Mouse (Mus musculus) CH12.LX (cell line): ENCODE data around the gene Hbb-y. TPM values are rescaled to one million over a fixed set of nuclear protein-coding genes. Genes with fewer than 3 reads are reported as not detected.

Experiments used
- DNase-seq: peaks from one replicate; pipeline ENCODE4 v3.0.0-alpha.2; 2013; ENCODE audit errors: extremely low read depth
- H3K27ac ChIP-seq: 2 replicates; pipeline ENCODE4 v1.5.1; 2012; ENCODE audit warnings: low read depth, mild to moderate bottlenecking, control low read depth, moderate library complexity; ENCODE audit not compliant: insufficient read depth
- H3K27me3 ChIP-seq: replicated peaks from 2 replicates; pipeline ENCODE3; 2012; ENCODE audit warnings: inconsistent platforms
- H3K36me3 ChIP-seq, 2 experiments: replicated peaks in 1 of 2; 2 replicates each; pipeline versions ENCODE3 to v1.6.1; 2012; ENCODE audit warnings: inconsistent platforms in 1 of 2, low read length in 1 of 2, mild to moderate bottlenecking in 1 of 2, mixed read lengths in 1 of 2, moderate library complexity in 1 of 2; ENCODE audit not compliant: control insufficient read depth in 1 of 2, insufficient read depth in 1 of 2
- H3K4me1 ChIP-seq, 2 experiments: 2 replicates each; pipeline ENCODE4 v1.6.1; 2012; ENCODE audit warnings: inconsistent platforms in 1 of 2, moderate library complexity in 1 of 2; ENCODE audit not compliant: insufficient read depth in 2 of 2, control insufficient read depth in 1 of 2
- H3K4me2 ChIP-seq: 2 replicates; pipeline ENCODE4 v1.6.1; 2012; ENCODE audit warnings: low read depth, mild to moderate bottlenecking, control low read depth; ENCODE audit not compliant: poor library complexity, insufficient read depth, severe bottlenecking
- H3K4me3 ChIP-seq, 3 experiments: fragments of 150-350 bp in 1 of 3; sonication (generic) in 1 of 3; replicated peaks in 1 of 3; 2 replicates each; pipeline versions ENCODE3 to v1.5.1; 2011 to 2012; ENCODE audit warnings: low read depth in 2 of 3, low read length in 2 of 3, mild to moderate bottlenecking in 2 of 3, moderate library complexity in 2 of 3, control low read depth in 1 of 3, improper control_type of control experiment in 1 of 3, inconsistent platforms in 1 of 3, mixed read lengths in 1 of 3; ENCODE audit not compliant: poor library complexity in 1 of 3
- H3K79me2 ChIP-seq: replicated peaks from 2 replicates; pipeline ENCODE4 v1.6.1; 2012; ENCODE audit warnings: mild to moderate bottlenecking, moderate library complexity; ENCODE audit not compliant: control insufficient read depth, poor library complexity, insufficient read depth, severe bottlenecking; ENCODE audit errors: extremely low read depth
- H3K9ac ChIP-seq: 2 replicates; pipeline ENCODE4 v1.6.1; 2012; ENCODE audit warnings: low read depth, mild to moderate bottlenecking, control low read depth, moderate library complexity; ENCODE audit not compliant: insufficient read depth
- H3K9me3 ChIP-seq: replicated peaks from 2 replicates; pipeline ENCODE3; 2012; ENCODE audit warnings: low read length, inconsistent platforms, mixed read lengths
- BHLHE40 ChIP-seq: IDR thresholded peaks from 2 replicates; pipeline ENCODE4 v1.6.1; 2011; ENCODE audit warnings: mild to moderate bottlenecking, low read depth, low read length, improper control_type of control experiment
- CHD2 ChIP-seq: IDR thresholded peaks from 2 replicates; pipeline ENCODE4 v1.6.1; 2011; ENCODE audit warnings: low read length, improper control_type of control experiment
- E2F4 ChIP-seq: IDR thresholded peaks from 2 replicates; pipeline ENCODE4 v1.6.1; 2011; ENCODE audit warnings: low read depth, low read length, improper control_type of control experiment; ENCODE audit not compliant: insufficient replicate concordance
- EP300 ChIP-seq: IDR thresholded peaks from 2 replicates; pipeline ENCODE4 v1.6.1; 2011; ENCODE audit warnings: low read length, improper control_type of control experiment
- GABPA ChIP-seq: IDR thresholded peaks from 2 replicates; pipeline ENCODE4 v1.6.1; 2012; ENCODE audit warnings: low read depth, low read length, improper control_type of control experiment, inconsistent platforms; ENCODE audit not compliant: insufficient replicate concordance
- HCFC1 ChIP-seq: IDR thresholded peaks from 2 replicates; pipeline ENCODE4 v1.6.1; 2012; ENCODE audit warnings: low read depth, mild to moderate bottlenecking, inconsistent platforms, low read length, improper control_type of control experiment
- JUN ChIP-seq: IDR thresholded peaks from 2 replicates; pipeline ENCODE4 v1.6.1; 2011; ENCODE audit warnings: low read depth, mild to moderate bottlenecking, low read length, improper control_type of control experiment, moderate library complexity; ENCODE audit not compliant: insufficient read depth
- JUND ChIP-seq: conservative IDR thresholded peaks from 2 replicates; pipeline ENCODE4 v1.6.1; 2011; ENCODE audit warnings: low read depth, low read length, improper control_type of control experiment
- KAT2A ChIP-seq: IDR thresholded peaks from 2 replicates; pipeline ENCODE4 v1.6.1; 2012; ENCODE audit warnings: low read length, improper control_type of control experiment, inconsistent platforms; ENCODE audit not compliant: insufficient replicate concordance
- MAFK ChIP-seq: IDR thresholded peaks from 2 replicates; pipeline ENCODE4 v1.6.1; 2011; ENCODE audit warnings: low read length, improper control_type of control experiment; ENCODE audit not compliant: insufficient replicate concordance
- MAX ChIP-seq: IDR thresholded peaks from 2 replicates; pipeline ENCODE4 v1.6.1; 2011; ENCODE audit warnings: low read length, improper control_type of control experiment
- MAZ ChIP-seq: IDR thresholded peaks from 2 replicates; pipeline ENCODE4 v1.6.1; 2012; ENCODE audit warnings: low read depth, mild to moderate bottlenecking, inconsistent platforms, low read length, improper control_type of control experiment, moderate library complexity
- MXI1 ChIP-seq: IDR thresholded peaks from 2 replicates; pipeline ENCODE4 v1.6.1; 2011; ENCODE audit warnings: mild to moderate bottlenecking, low read depth, low read length, improper control_type of control experiment
- NELFE ChIP-seq: IDR thresholded peaks from 2 replicates; pipeline ENCODE4 v1.6.1; 2011; ENCODE audit warnings: low read depth, low read length, improper control_type of control experiment
- PAX5 ChIP-seq: IDR thresholded peaks from 2 replicates; pipeline ENCODE4 v1.6.1; 2012; ENCODE audit warnings: low read length, inconsistent platforms, mixed read lengths
- POLR2A ChIP-seq: IDR thresholded peaks from 2 replicates; pipeline ENCODE4 v1.6.1; 2011; ENCODE audit warnings: low read depth, mild to moderate bottlenecking, improper control_type of control experiment, low read length
- RAD21 ChIP-seq: IDR thresholded peaks from 2 replicates; pipeline ENCODE4 v1.6.1; 2011; ENCODE audit warnings: low read depth, mild to moderate bottlenecking, low read length, improper control_type of control experiment, moderate library complexity
- SIN3A ChIP-seq: IDR thresholded peaks from 2 replicates; pipeline ENCODE4 v1.6.1; 2012; ENCODE audit warnings: low read length, improper control_type of control experiment, inconsistent platforms
- SMC3 ChIP-seq: IDR thresholded peaks from 2 replicates; pipeline ENCODE4 v1.6.1; 2011; ENCODE audit warnings: low read depth, low read length, improper control_type of control experiment
- TBP ChIP-seq: conservative IDR thresholded peaks from 2 replicates; pipeline ENCODE4 v1.6.1; 2011; ENCODE audit warnings: low read depth, low read length, improper control_type of control experiment
- TCF12 ChIP-seq: IDR thresholded peaks from 2 replicates; pipeline ENCODE4 v1.6.1; 2014; ENCODE audit warnings: low read depth, mild to moderate bottlenecking, inconsistent platforms, low read length, improper control_type of control experiment
- UBTF ChIP-seq: IDR thresholded peaks from 2 replicates; pipeline ENCODE4 v1.6.1; 2012; ENCODE audit warnings: low read depth, mild to moderate bottlenecking, inconsistent platforms, low read length, improper control_type of control experiment, moderate library complexity
- USF2 ChIP-seq: conservative IDR thresholded peaks from 2 replicates; pipeline ENCODE4 v1.6.1; 2011; ENCODE audit warnings: low read depth, low read length, improper control_type of control experiment
- ZC3H11A ChIP-seq: IDR thresholded peaks from 2 replicates; pipeline ENCODE4 v1.6.1; 2012; ENCODE audit warnings: low read depth, mild to moderate bottlenecking, inconsistent platforms, low read length, improper control_type of control experiment
- ZKSCAN1 ChIP-seq: IDR thresholded peaks from 2 replicates; pipeline ENCODE4 v1.6.1; 2012; ENCODE audit warnings: low read depth, inconsistent platforms, low read length, improper control_type of control experiment, borderline replicate concordance
- ZNF384 ChIP-seq: IDR thresholded peaks from 2 replicates; pipeline ENCODE4 v1.6.1; 2012; ENCODE audit warnings: low read depth, low read length, improper control_type of control experiment, inconsistent platforms
- dilution Hi-C: fragments of 300-500 bp; cut with MboI; formaldehyde crosslinking; loops from 2 replicates; pipeline ENCODE4 v1.14.3; 2020; ENCODE audit warnings: low sequenced_read_pairs; ENCODE audit not compliant: extremely low pct_unique_long_range_greater_than_20kb, extremely low pct_ligation_motif_present
- in situ Hi-C: fragments of 300-500 bp; cut with MboI; formaldehyde crosslinking; loops from 3 replicates; pipeline ENCODE4 v1.14.3; 2019; ENCODE audit warnings: low sequenced_read_pairs, low pct_ligation_motif_present, low pct_unique_long_range_greater_than_20kb, mixed read lengths
- polyA plus RNA-seq: library from polyadenylated mRNA; unstranded; fragments of >175 nt; gene quantifications from 2 replicates; pipeline ENCODE4 v1.2.1, GENCODE M21; 2012; ENCODE audit warnings: low read depth; ENCODE audit not compliant: insufficient read length
- total RNA-seq, 2 experiments: library from RNA; depleted of rRNA; stranded (reverse); fragments of 300-350 nt in 1 of 2; fragments of >200 nt in 1 of 2; gene quantifications; 2 replicates each; pipeline ENCODE4 v1.2.3; 2012 to 2014

Hbb-y gene
- total and polyA plus RNA-seq, 3 experiments = not detected

DNA sequence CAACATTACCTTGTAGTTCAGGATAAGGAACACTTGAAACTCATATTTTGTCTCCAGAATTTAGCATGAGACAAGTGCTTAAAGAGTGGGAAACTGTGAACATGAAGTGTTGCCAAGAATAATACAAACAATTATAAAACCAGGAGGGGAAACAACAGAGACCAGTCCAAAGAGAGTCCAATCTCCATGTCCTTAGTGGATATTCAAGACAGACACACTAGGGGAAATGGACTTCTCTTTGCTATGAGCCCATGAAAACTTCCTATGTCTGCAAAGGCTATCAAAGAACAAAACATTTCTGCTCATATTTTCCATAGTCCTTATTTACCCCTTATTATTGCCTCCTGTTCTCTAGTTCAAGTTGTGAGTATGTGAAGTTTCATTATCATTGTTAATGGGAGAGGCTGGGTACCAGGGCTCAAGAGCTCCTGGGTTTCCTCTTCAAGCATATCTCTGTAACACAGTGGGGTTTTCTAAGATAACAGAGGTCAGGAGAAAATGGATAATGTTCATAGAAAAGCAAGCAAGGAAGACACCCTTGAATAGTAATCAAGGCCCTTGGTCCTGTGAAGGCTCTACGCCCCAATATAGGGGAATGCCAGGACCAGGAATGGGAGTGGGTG, 41.7 kb downstream of the Hbb-y start:
- Histone ChIP-seq H3K4me3 (no peak overlapping the region), H3K4me2 (no peak overlapping the region), H3K27me3 (no peaks in the 10 kb centered on the region), H3K4me1 (peaks cover 2 to 53% of the 10 kb centered on the region in 2 experiments; a peak in 3 of 4 replicates), H3K9ac (no peak overlapping the region), H3K27ac (no peak overlapping the region), H3K9me3 (no peaks in the 10 kb centered on the region), H3K79me2 (no peaks in the 10 kb centered on the region), H3K36me3 (no peaks in the 10 kb centered on the region)
- dilution Hi-C loops (no loop called here), in situ Hi-C loops (no loop called here)
- TF ChIP-seq ZC3H11A (no peak), BHLHE40 (no peak), TBP (no peak), EP300 (no peak), UBTF (no peak), E2F4 (no peak), KAT2A (no peak), USF2 (no peak), ZNF384 (no peak), JUND (no peak), MXI1 (no peak), HCFC1 (no peak), CHD2 (no peak), GABPA (no peak), MAX (no peak), PAX5 (no peak), SIN3A (no peak), RAD21 (no peak)
- DNase-seq = no peak

DNA sequence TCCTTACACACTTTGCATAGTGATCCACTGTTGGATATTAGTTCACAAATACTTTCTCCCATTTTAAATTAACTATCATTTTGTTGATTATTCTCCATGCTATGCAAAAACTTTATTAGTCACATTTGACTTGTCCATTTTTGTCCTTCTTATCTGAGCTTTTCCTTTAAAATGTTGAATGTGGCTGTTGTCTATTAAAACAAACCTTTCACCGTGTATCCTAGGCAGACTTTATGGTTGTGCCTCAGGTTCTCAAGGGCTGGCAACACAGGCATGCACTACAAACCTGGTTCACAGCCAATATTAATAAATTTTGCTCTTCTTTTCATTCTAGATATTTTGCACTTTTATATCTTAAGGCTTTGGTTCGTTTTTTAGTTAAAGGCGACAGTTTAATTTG, 42.3 kb downstream of the Hbb-y start:
- Histone ChIP-seq H3K27me3 (no peaks in the 10 kb centered on the region), H3K4me1 (peaks cover 2 to 53% of the 10 kb centered on the region in 2 experiments; a peak in 3 of 4 replicates), H3K4me3 (no peak overlapping the region), H3K27ac (no peak overlapping the region), H3K9ac (no peak overlapping the region), H3K9me3 (no peaks in the 10 kb centered on the region), H3K4me2 (no peak overlapping the region), H3K36me3 (no peaks in the 10 kb centered on the region), H3K79me2 (no peaks in the 10 kb centered on the region)
- in situ Hi-C loops (no loop called here), dilution Hi-C loops (no loop called here)
- DNase-seq = no peak
- TF ChIP-seq MAFK (no peak), TCF12 (no peak), NELFE (no peak), MXI1 (no peak), POLR2A (no peak), E2F4 (no peak), EP300 (no peak), JUN (no peak), MAZ (no peak), KAT2A (no peak), SMC3 (no peak), ZC3H11A (no peak), MAX (no peak), USF2 (no peak), ZNF384 (no peak), ZKSCAN1 (no peak), HCFC1 (no peak)
- TF ChIP-seq, all 38 proteins: peak for 0
